ENCODE assay signal across 31 mouse cellular contexts in genomic region chr10:88250300-88250699, GRCm38 (mm10). TPM values are rescaled to one million over a fixed set of nuclear protein-coding genes. Genes with fewer than 3 reads are reported as not detected.
DNase-seq lines count a peak whose midpoint lies in the region; ATAC-seq and TF ChIP-seq lines count a peak whose summit lies in the region.
"Had no signal": no experiment of that assay in that cellular context is flagged by ENCODE, and none has a peak within 500 bp of the region (broad histone marks: within the 10 kb centered on the region; RNA-seq: fewer than 3 reads in every experiment).

No protein-coding gene starts in this region.

- H3K36me3 ChIP-seq in forebrain, embryonic 11.5 days (ENCODE audit: control insufficient read depth, insufficient read depth, low read length) = no peaks in the 10 kb centered on the region
- no peaks in the 10 kb centered on the region for H3K36me3 ChIP-seq in forebrain, postnatal 0 days (ENCODE audit: insufficient read depth)
- H3K36me3 ChIP-seq in liver, adult 2 months (ENCODE audit: control insufficient read depth, insufficient read depth, low read length) = peaks cover 5% of the 10 kb centered on the region
- H3K36me3 ChIP-seq in liver, embryonic 11.5 days (ENCODE audit: control insufficient read depth, insufficient read depth, low read length) = no peaks in the 10 kb centered on the region
- H3K36me3 ChIP-seq: embryonic facial prominence, embryonic 10.5 days; embryonic facial prominence, embryonic 15.5 days; hindbrain, embryonic 13.5 days; midbrain, embryonic 10.5 days; midbrain, embryonic 15.5 days had no signal

- no peak overlapping the region for H3K9ac ChIP-seq in forebrain, embryonic 11.5 days (ENCODE audit: low read length)
- no peak overlapping the region for H3K9ac ChIP-seq in forebrain, postnatal 0 days
- H3K9ac ChIP-seq in liver, adult 2 months (ENCODE audit: low read depth, low read length) = no peak overlapping the region
- H3K9ac ChIP-seq in liver, embryonic 11.5 days (ENCODE audit: low read depth, low read length) = no peak overlapping the region
- H3K9ac ChIP-seq: embryonic facial prominence, embryonic 15.5 days; hindbrain, embryonic 13.5 days; kidney, embryonic 15.5 days; liver, embryonic 14.5 days; midbrain, embryonic 15.5 days had no signal

- H3K4me3 ChIP-seq in forebrain, embryonic 11.5 days (ENCODE audit: low read depth, low read length) = no peak overlapping the region
- no peak overlapping the region for H3K4me3 ChIP-seq in forebrain, postnatal 0 days (ENCODE audit: low read depth, low read length)
- no peak overlapping the region for H3K4me3 ChIP-seq in liver, adult 2 months (ENCODE audit: insufficient read depth, low read depth, low read length)
- no peak overlapping the region for H3K4me3 ChIP-seq in liver, embryonic 11.5 days (ENCODE audit: low read depth, low read length)
- H3K4me3 ChIP-seq: embryonic facial prominence, embryonic 10.5 days; embryonic facial prominence, embryonic 15.5 days; hindbrain, embryonic 13.5 days; kidney, embryonic 15.5 days; midbrain, embryonic 10.5 days; midbrain, embryonic 15.5 days had no signal

- TF ChIP-seq POLR2A in liver, adult 2 months (IDR thresholded peaks at IDR 0.05; ENCODE audit: extremely low read depth, insufficient read depth, low read length) = no peak

- H3K27ac ChIP-seq in forebrain, embryonic 11.5 days (ENCODE audit: low read depth, low read length) = no peak overlapping the region
- no peak overlapping the region for H3K27ac ChIP-seq in forebrain, postnatal 0 days (ENCODE audit: low read depth, low read length)
- no peak overlapping the region for H3K27ac ChIP-seq in liver, adult 2 months (replicated peaks; ENCODE audit: insufficient read depth, low read depth, low read length)
- no peak overlapping the region for H3K27ac ChIP-seq in liver, embryonic 11.5 days (ENCODE audit: low read depth, low read length)
- H3K27ac ChIP-seq: embryonic facial prominence, embryonic 10.5 days; embryonic facial prominence, embryonic 15.5 days; hindbrain, embryonic 13.5 days; kidney, embryonic 15.5 days; liver, embryonic 14.5 days; midbrain, embryonic 10.5 days; midbrain, embryonic 15.5 days had no signal

- no peak for TF ChIP-seq CTCF in forebrain, postnatal 0 days (IDR thresholded peaks at IDR 0.05; ENCODE audit: low read depth)
- no peak for TF ChIP-seq CTCF in liver, adult 2 months (IDR thresholded peaks at IDR 0.05; ENCODE audit: low read depth, low read length)

- no peaks in the 10 kb centered on the region for H3K79me2 ChIP-seq in liver, adult 2 months (ENCODE audit: control insufficient read depth, insufficient read depth, low read length)

- H3K4me2 ChIP-seq in forebrain, embryonic 11.5 days (ENCODE audit: low read depth, low read length, severe bottlenecking) = no peak overlapping the region
- no peak overlapping the region for H3K4me2 ChIP-seq in forebrain, postnatal 0 days (ENCODE audit: low read depth)
- no peak overlapping the region for H3K4me2 ChIP-seq in liver, embryonic 11.5 days
- H3K4me2 ChIP-seq: embryonic facial prominence, embryonic 15.5 days; heart, embryonic 11.5 days; hindbrain, embryonic 13.5 days; kidney, embryonic 15.5 days; midbrain, embryonic 15.5 days had no signal

- DNase-seq in forebrain, embryonic 11.5 days (ENCODE audit: low spot score) = peak; percentile 17
- DNase-seq in forebrain, postnatal 0 days = no peak
- DNase-seq in liver, adult 2 months (ENCODE audit: extremely low read depth, low read depth, low spot score) = peak; percentile 8
- no peak for DNase-seq in liver, embryonic 11.5 days (ENCODE audit: low spot score)
- DNase-seq in gonadal fat pad, adult 2 months (ENCODE audit: low read depth) = peak; percentile 13
- DNase-seq in Muller cell, postnatal 12 days (ENCODE audit: inconsistent ontology term) = no peak
- DNase-seq: adrenal gland, postnatal 14 days; cerebellum, adult 18-20 months; cerebellum, postnatal 14 days; heart, adult 18-20 months; heart, postnatal 4 days; kidney, adult 11 months; kidney, postnatal 25 days; layer of hippocampus, postnatal 36 days; left cerebral cortex, postnatal 4 days; lung, adult 2 months; lung, postnatal 10 days; right cerebral cortex, postnatal 25 days; spleen, adult 18-20 months; thymus, postnatal 14 days had no signal

- no peak for ATAC-seq in forebrain, embryonic 11.5 days (replicated peaks; ENCODE audit: low FRiP score)
- ATAC-seq in forebrain, postnatal 0 days = no peak
- no peak for ATAC-seq in liver, embryonic 11.5 days (replicated peaks; ENCODE audit: low FRiP score)
- no peak for ATAC-seq in activated CD4-positive, CD25-positive, alpha-beta regulatory T cell, adult 4 months
- ATAC-seq: forebrain, embryonic 14.5 days; inflammation-experienced regulatory T-cells, adult 6 months; midbrain, embryonic 15.5 days had no signal

- no peaks in the 10 kb centered on the region for H3K9me3 ChIP-seq in forebrain, embryonic 11.5 days (ENCODE audit: control insufficient read depth, low read length)
- H3K9me3 ChIP-seq in forebrain, postnatal 0 days (ENCODE audit: low read length) = no peaks in the 10 kb centered on the region
- no peaks in the 10 kb centered on the region for H3K9me3 ChIP-seq in liver, embryonic 11.5 days (ENCODE audit: control insufficient read depth, low read length)
- H3K9me3 ChIP-seq: embryonic facial prominence, embryonic 10.5 days; embryonic facial prominence, embryonic 15.5 days; hindbrain, embryonic 13.5 days; kidney, embryonic 15.5 days; midbrain, embryonic 10.5 days; midbrain, embryonic 15.5 days had no signal

- WGBS in forebrain, embryonic 11.5 days = 93% methylated on average over 3 of the region's 3 CpGs
- 80% methylated on average over 3 of the region's 3 CpGs for WGBS in forebrain, postnatal 0 days
- WGBS in liver, adult 2 months = 45% methylated on average over 3 of the region's 3 CpGs
- 68% methylated on average over 3 of the region's 3 CpGs for WGBS in liver, embryonic 11.5 days

- H3K27me3 ChIP-seq in forebrain, embryonic 11.5 days (ENCODE audit: control insufficient read depth, insufficient read depth, low read length) = no peaks in the 10 kb centered on the region
- H3K27me3 ChIP-seq in forebrain, postnatal 0 days (ENCODE audit: insufficient read depth, low read length) = no peaks in the 10 kb centered on the region
- no peaks in the 10 kb centered on the region for H3K27me3 ChIP-seq in liver, adult 2 months (ENCODE audit: control insufficient read depth, insufficient read depth, low read length)
- H3K27me3 ChIP-seq in liver, embryonic 11.5 days (replicated peaks; ENCODE audit: control insufficient read depth, insufficient read depth, low read length) = no peaks in the 10 kb centered on the region
- H3K27me3 ChIP-seq: embryonic facial prominence, embryonic 15.5 days; hindbrain, embryonic 13.5 days; kidney, embryonic 15.5 days; midbrain, embryonic 15.5 days had no signal

- no peaks in the 10 kb centered on the region for H3K4me1 ChIP-seq in forebrain, embryonic 11.5 days (replicated peaks; ENCODE audit: control insufficient read depth, insufficient read depth, low read length)
- H3K4me1 ChIP-seq in forebrain, postnatal 0 days (ENCODE audit: insufficient read depth) = no peaks in the 10 kb centered on the region
- H3K4me1 ChIP-seq in liver, adult 2 months (ENCODE audit: control insufficient read depth, insufficient read depth, low read length) = no peaks in the 10 kb centered on the region
- no peaks in the 10 kb centered on the region for H3K4me1 ChIP-seq in liver, embryonic 11.5 days (replicated peaks; ENCODE audit: control insufficient read depth, insufficient read depth, low read length)
- H3K4me1 ChIP-seq: embryonic facial prominence, embryonic 10.5 days; embryonic facial prominence, embryonic 15.5 days; hindbrain, embryonic 13.5 days; kidney, embryonic 15.5 days; midbrain, embryonic 10.5 days; midbrain, embryonic 15.5 days had no signal

RNA-seq across cellular contexts. Expression of gene Washc3, which starts 49.4 kb away (rescaled TPM):
- polyA plus RNA-seq in forebrain, embryonic 11.5 days (2014; fragmentation: Nextera tagmentation; extraction: Ambion mirVana) = 38.7 and 46.2 TPM in 2 replicates
- 27.1 and 35.7 TPM in 2 replicates for total RNA-seq in forebrain, postnatal 0 days (2014; rRNA removed)
- 40.4 and 49.3 TPM in 2 replicates for polyA plus RNA-seq in forebrain, postnatal 0 days (2015; fragmentation: Nextera tagmentation; extraction: Ambion mirVana)
- 45.6 and 50.2 TPM in 2 replicates for total RNA-seq in liver, adult 2 months (2014; rRNA removed)
- 8.7 and 9.4 TPM in 2 replicates for polyA plus RNA-seq in liver, adult 2 months (2012; rRNA removed)
- polyA plus RNA-seq in liver, embryonic 11.5 days (2014; fragmentation: Nextera tagmentation; extraction: Ambion mirVana) = 56.6 and 58.7 TPM in 2 replicates
- 33.4 and 35.2 TPM in 2 replicates for polyA plus RNA-seq in gonadal fat pad, adult 2 months (2012; rRNA removed)
- 100 to 1,000 TPM; 111 to 120 TPM for polyA plus RNA-seq in activated CD4-positive, CD25-positive, alpha-beta regulatory T cell, adult 4 months (2017; shearing (Covaris generic))

Comparison
In these comparisons a context has a peak if more than half of its experiments do, and no peak if none do; other contexts are left out.
1. DNase-seq: peak in forebrain, embryonic 11.5 days (single experiment), liver, adult 2 months (single experiment) and gonadal fat pad, adult 2 months (single experiment); none in forebrain, postnatal 0 days (single experiment), liver, embryonic 11.5 days (single experiment) and Muller cell, postnatal 12 days (single experiment).